Mouse (Mus musculus) midbrain, embryonic 12.5 days (tissue): Measurements from ENCODE around the gene A730061H03Rik. TPM values are rescaled to one million over a fixed set of nuclear protein-coding genes. Genes with fewer than 3 reads are reported as not detected.

Experiments
- ATAC-seq: fragments of 200-750 bp; cut with Nextera tagmentation; 2 replicates; pipeline ENCODE4 v1.8.0; 2017; ENCODE audit warnings: low read depth, moderate TSS enrichment, moderate library complexity; ENCODE audit not compliant: low FRiP score
- H3K27ac ChIP-seq: fragments of 300-500 bp; sonication (generic); replicated peaks from 2 replicates; pipeline ENCODE4 v1.5.1; 2016; ENCODE audit warnings: mild to moderate bottlenecking
- H3K27me3 ChIP-seq: fragments of 300-500 bp; sonication (generic); 2 replicates; pipeline ENCODE4 v1.6.1; 2016; ENCODE audit warnings: mild to moderate bottlenecking
- H3K36me3 ChIP-seq: fragments of 300-500 bp; sonication (generic); 2 replicates; pipeline ENCODE4 v1.6.1; 2016
- H3K4me1 ChIP-seq: fragments of 300-500 bp; sonication (generic); 2 replicates; pipeline ENCODE4 v1.6.1; 2016
- H3K4me2 ChIP-seq: fragments of 300-500 bp; sonication (generic); replicated peaks from 2 replicates; pipeline ENCODE4 v1.6.1; 2016; ENCODE audit warnings: mild to moderate bottlenecking, moderate library complexity
- H3K4me3 ChIP-seq: fragments of 300-500 bp; sonication (generic); 2 replicates; pipeline ENCODE4 v1.5.1; 2016; ENCODE audit warnings: mild to moderate bottlenecking
- H3K9ac ChIP-seq: fragments of 300-500 bp; sonication (generic); replicated peaks from 2 replicates; pipeline ENCODE4 v1.6.1; 2016; ENCODE audit warnings: mild to moderate bottlenecking, moderate library complexity
- H3K9me3 ChIP-seq: fragments of 300-500 bp; sonication (generic); 2 replicates; pipeline ENCODE4 v1.6.1; 2016; ENCODE audit warnings: mild to moderate bottlenecking
- WGBS: fragments of 180-500 bp; shearing (Covaris S2); methylation state at CpG from one replicate; pipeline ENCODE4 v1.1.7; 2016; 5-methylcytosine and 5-hydroxymethylcytosine counted together
- polyA plus RNA-seq: library from polyadenylated mRNA; unstranded; fragments of >200 nt; fragmentation: Nextera tagmentation; extraction: Ambion mirVana; gene quantifications from 2 replicates; pipeline ENCODE4 v1.2.1, GENCODE M21; 2016

Gene A730061H03Rik
- polyA plus RNA-seq, 1 experiment from 2014 or later = not detected

DNA sequence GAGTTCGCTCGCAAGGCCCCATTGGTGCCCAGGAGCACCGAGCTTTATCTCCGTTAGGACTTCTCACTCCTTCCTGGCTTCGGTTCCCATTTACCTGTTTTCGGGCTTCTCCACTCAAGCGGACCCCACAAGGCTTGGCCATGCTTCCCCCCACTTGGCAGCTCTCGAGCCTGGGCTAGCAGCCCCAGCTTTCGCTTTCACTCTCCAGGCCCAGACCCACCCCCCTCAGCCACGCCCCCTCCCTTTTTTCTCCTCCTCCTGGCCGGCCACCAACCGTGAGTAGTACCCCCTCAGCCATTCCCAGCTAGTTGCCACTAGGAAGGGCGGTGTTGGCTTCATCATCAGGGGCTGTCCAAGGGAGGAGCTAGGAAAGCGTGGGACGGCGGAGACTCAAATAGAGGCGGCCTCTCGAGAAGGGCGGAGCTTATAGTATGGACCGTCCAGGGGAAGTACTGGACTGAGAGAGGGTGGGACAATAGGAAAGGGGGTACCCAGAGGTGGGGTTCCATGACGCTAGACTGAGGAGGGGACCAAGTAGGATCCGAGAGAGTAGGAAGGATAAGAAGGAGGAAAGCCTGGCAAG, 30.6 kb upstream of the A730061H03Rik start, which contains the start of gene Psme2:
Psme2 (minus strand) TSS at position 366 of the 583 bp plus-strand sequence.
- H3K27me3 ChIP-seq = no peaks in the 10 kb centered on the region
- H3K4me3 ChIP-seq = peak within 1 kb of the TSS; percentile 87
- H3K36me3 ChIP-seq = peaks cover 24% of the 10 kb centered on the region
- peak; percentile 96 for ATAC-seq
- H3K9ac ChIP-seq = peak within 1 kb of the TSS; percentile 90
- H3K27ac ChIP-seq = peak within 1 kb of the TSS; percentile 92
- H3K9me3 ChIP-seq = no peaks in the 10 kb centered on the region
- under 1% methylated on average over 22 of the region's 22 CpGs for WGBS
- peak within 1 kb of the TSS; percentile 79 for H3K4me2 ChIP-seq
- peaks cover 28% of the 10 kb centered on the region for H3K4me1 ChIP-seq

DNA sequence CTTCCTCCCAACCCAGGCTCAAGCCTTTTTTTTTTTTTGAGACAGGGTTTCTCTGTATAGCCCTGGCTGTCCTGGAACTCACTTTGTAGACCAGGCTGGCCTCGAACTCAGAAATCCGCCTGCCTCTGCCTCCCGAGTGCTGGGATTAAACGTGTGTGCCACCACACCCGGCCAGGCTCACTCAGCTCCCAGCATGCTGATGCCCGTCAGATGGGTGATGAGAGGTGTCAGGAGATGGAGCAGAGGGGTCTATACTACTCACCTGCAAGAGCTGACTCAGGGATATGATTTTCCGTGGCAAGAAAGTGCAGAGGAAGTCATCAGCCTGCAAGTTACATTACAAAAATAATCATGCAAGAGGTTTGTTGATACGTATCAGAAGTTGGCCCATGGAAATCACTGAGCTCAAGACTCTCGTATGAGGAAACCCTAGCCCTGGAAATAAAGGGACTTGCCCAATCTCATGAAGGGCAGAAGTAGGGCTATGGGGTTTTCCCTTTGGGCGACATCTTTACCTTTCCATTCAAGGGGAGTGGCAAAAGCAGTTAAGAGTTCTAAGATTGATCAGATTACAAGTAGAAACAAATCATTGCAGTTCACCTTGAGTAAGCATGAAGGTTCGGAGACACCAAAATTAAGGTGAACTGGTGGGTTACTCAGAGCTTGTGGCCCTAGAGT, 29.7 kb upstream of the A730061H03Rik start:
- WGBS = 90% methylated on average over 11 of the region's 11 CpGs
- Histone ChIP-seq H3K9me3 (no peaks in the 10 kb centered on the region), H3K4me1 (peaks cover 32% of the 10 kb centered on the region), H3K36me3 (peaks cover 15% of the 10 kb centered on the region), H3K4me2 (peak overlapping the region; percentile 79), H3K4me3 (peak overlapping the region; percentile 87), H3K27me3 (no peaks in the 10 kb centered on the region), H3K9ac (peak overlapping the region; percentile 90), H3K27ac (peak overlapping the region; percentile 92; the same call in 1 of the 2 replicates)
- no peak for ATAC-seq

DNA sequence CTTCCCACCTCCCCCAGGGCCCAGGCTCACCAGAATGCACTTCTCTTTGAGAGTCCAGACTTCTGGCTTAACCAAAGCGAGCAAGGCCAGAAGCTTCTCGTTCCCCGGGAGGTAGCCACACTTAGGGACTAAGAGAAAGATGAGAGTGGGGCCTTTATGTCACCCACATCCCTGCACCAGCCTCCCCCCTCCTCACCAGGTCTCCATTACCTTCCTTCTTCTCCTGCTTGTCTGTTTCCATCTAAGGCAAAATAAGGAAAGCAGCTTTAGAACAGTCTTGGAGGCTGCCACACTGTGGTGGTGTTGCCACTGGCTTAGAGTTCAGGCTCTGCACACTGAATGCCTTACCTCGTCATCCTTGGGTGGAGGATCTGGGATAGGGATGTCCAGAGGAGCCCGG, 29.1 kb upstream of the A730061H03Rik start:
- ATAC-seq = no peak
- Histone ChIP-seq H3K4me2 (no peak overlapping the region), H3K36me3 (peaks cover 11% of the 10 kb centered on the region; the same call in 1 of the 2 replicates), H3K9ac (no peak overlapping the region), H3K27ac (no peak overlapping the region), H3K27me3 (no peaks in the 10 kb centered on the region), H3K4me3 (no peak overlapping the region), H3K9me3 (no peaks in the 10 kb centered on the region), H3K4me1 (peaks cover 36% of the 10 kb centered on the region)
- 88% methylated on average over 5 of the region's 5 CpGs for WGBS

DNA sequence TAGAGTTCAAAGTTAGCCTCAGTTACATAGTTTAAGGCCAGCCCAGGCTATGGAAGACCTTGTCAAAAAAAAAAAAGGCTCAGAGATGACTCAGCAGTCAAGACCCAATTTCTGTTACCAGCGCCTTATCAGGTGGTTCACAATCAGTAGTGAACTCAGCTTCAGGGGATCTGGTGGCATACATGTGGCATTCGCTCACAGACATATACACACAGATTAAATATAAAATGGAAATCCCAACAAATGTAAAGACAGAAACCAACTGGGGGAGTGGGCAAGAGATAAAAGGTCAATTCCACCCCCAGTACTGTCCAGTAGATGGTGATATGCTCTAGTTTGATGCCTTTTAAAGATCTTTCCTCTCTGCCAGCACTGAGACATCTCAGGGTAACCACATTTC, 25.9 kb upstream of the A730061H03Rik start:
- ATAC-seq = no peak
- Histone ChIP-seq H3K27me3 (no peaks in the 10 kb centered on the region), H3K4me3 (no peak overlapping the region), H3K9me3 (no peaks in the 10 kb centered on the region), H3K4me1 (peaks cover 19% of the 10 kb centered on the region), H3K27ac (no peak overlapping the region), H3K9ac (no peak overlapping the region), H3K36me3 (peaks cover 19% of the 10 kb centered on the region), H3K4me2 (no peak overlapping the region)
- WGBS = 87% methylated on average over 2 of the region's 2 CpGs

DNA sequence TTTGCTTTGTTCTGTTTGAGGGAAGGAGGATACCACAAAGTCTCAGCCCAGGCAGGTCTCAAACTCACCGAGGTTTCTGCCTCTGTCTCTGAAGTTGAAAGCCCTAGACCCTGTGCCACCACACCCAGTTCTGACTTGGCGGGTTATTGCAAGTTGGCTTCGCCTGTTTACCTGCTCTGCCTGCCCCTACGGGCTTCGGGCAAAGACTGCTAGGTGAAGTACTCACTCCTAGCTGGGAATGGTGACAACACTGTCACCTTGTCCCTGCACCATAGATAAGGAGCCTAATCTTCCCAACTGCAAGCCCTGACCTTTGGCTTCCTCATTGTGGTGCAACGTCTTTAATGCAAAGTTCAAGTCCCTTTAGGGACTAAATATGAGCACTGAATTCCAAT, 25.4 kb upstream of the A730061H03Rik start:
- no peak overlapping the region for H3K27ac ChIP-seq
- H3K4me2 ChIP-seq = peak overlapping the region; percentile 70
- no peak overlapping the region for H3K9ac ChIP-seq
- no peak for ATAC-seq
- H3K36me3 ChIP-seq = peaks cover 25% of the 10 kb centered on the region
- 63% methylated on average over 6 of the region's 6 CpGs for WGBS
- peaks cover 18% of the 10 kb centered on the region for H3K4me1 ChIP-seq
- no peaks in the 10 kb centered on the region for H3K27me3 ChIP-seq
- no peaks in the 10 kb centered on the region for H3K9me3 ChIP-seq
- no peak overlapping the region; the same call in 1 of the 2 replicates for H3K4me3 ChIP-seq

DNA sequence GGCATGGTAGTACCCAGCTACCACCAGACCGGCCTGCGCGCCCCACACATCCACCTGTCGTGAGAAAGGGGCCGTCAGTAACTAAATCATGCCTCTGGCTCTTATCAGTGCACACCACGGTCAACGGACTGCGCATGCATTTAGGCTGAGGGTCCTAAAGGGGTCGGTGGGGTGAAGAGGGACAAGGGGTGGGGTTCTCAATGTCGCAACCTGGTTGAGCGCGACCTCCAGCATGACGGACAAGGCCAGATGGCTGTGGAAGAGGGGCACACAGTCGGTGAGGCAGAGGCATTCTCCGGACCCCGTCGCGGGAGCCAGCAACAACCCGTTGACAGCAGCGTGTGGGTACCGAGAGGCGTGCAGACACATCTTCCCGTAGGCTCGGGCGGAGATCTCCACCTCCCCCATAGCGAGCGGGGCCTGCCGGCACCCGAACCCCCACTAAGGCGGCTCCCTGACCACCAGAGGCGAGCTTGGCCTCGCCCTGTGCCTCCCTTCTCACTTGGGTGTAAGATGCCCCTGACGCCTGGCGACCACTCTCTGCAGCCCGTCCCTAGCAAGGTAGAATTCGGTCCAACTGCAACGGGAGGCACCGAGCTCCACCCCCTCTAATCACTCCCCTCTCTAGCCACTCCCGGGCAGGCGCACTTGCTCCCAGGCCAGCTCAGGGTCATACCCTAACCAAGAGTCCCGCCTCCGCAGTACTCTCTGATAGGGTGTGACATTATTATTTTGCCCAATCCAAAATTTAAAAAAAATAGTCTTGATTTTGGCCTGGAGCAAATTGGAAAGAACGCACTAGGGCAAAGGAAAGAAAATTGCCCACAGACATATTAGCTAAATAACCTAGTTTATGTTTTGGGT, 24.7 kb upstream of the A730061H03Rik start, which contains the start of gene Emc9:
Emc9 (minus strand) TSS at position 601 of the 864 bp plus-strand sequence.
- Histone ChIP-seq H3K27ac (0 out of 2 replicates have a peak within 1 kb of the TSS, but pooled peaks have one; percentile 30), H3K9ac (peak within 1 kb of the TSS; percentile 63), H3K27me3 (no peaks in the 10 kb centered on the region), H3K36me3 (peaks cover 32% of the 10 kb centered on the region), H3K4me2 (peak within 1 kb of the TSS; percentile 70), H3K4me3 (peak within 1 kb of the TSS; percentile 46), H3K9me3 (no peaks in the 10 kb centered on the region), H3K4me1 (peaks cover 12% of the 10 kb centered on the region)
- 2% methylated on average over 43 of the region's 43 CpGs for WGBS
- ATAC-seq = peak; percentile 47; the same call in 1 of the 2 replicates

DNA sequence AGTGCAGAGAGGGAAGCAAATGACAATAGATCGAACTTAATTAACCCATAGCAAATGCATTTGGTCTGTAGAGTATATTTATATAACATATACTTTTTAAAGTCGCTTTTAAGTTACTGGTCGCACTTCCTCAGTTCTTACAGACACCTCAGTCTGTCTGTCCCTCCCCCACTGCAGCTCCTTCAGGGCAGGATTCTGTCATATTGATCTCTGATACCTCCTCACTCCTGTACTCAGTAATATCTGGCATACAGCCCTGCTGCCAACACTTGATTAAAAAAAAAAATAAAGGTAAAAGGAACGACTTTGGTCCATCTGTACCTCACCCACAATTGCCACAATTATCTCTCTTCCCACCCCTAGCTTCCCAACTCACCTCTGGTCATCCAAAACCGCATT, 24.1 kb upstream of the A730061H03Rik start:
- H3K4me1 ChIP-seq = peaks cover 12% of the 10 kb centered on the region
- WGBS = 37% methylated on average over 5 of the region's 5 CpGs
- H3K9ac ChIP-seq = peak overlapping the region; percentile 63; the same call in 1 of the 2 replicates

DNA sequence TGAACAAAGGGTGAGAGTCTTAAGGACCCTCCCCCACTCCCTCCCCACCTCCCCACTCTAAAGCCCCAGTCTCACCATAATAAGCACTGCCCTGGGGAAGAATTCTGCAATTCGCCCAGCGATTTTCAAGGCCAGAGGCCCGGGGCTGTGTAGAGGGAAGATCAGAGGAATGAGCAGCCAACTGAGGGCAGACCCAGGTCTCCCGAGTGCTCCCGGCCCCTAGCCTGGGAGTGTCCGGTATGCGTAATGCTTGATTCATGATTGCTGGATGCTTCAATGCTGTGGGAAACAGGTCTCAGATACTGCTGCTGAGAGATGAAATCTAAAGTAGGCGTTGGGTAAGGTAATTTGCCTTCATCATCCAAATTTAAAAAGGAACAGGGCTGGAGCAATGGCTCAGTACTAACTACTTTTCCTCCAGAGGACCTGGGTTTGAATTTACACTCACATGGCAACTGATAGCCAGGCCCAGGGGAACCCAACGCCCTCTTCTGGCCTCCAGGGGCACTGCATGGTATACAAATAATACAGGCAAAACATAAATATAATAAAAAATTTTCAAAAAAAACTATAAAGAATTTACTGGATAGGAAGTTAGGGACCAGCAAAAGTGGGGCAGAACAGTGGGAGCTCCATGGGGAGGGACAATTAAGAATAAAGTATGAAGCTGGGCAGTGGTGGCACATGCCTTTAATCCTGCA, 21.9 kb upstream of the A730061H03Rik start:
- Histone ChIP-seq H3K27ac (no peak overlapping the region), H3K27me3 (no peaks in the 10 kb centered on the region), H3K4me3 (no peak overlapping the region), H3K4me2 (no peak overlapping the region), H3K9ac (no peak overlapping the region), H3K4me1 (peaks cover 24% of the 10 kb centered on the region), H3K9me3 (no peaks in the 10 kb centered on the region), H3K36me3 (peaks cover 25% of the 10 kb centered on the region)
- no peak for ATAC-seq
- 79% methylated on average over 9 of the region's 9 CpGs for WGBS

More for the DNA sequence above, 24.1 kb upstream of the A730061H03Rik start:
- H3K4me3 ChIP-seq = peak overlapping the region; percentile 46
- H3K4me2 ChIP-seq = peak overlapping the region; percentile 70
- no peaks in the 10 kb centered on the region for H3K27me3 ChIP-seq
- no peak overlapping the region for H3K27ac ChIP-seq
- ATAC-seq = no peak
- no peaks in the 10 kb centered on the region for H3K9me3 ChIP-seq
- peaks cover 32% of the 10 kb centered on the region for H3K36me3 ChIP-seq

DNA sequence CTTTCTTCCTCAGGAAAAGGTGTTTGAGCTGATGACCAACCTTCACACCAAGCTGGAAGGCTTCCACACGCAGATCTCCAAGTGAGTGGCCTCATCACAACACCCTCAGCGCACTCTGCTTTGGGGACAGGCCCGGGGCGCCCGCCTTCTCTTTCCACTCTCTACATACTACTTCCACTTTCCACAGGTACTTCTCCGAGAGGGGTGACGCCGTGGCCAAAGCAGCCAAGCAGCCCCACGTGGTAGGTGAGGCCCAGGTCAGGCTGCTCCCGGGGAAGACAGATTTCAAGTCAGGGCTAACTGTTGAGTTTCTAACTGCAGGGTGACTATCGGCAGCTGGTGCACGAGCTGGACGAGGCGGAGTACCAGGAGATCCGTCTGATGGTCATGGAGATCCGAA, 20.5 kb upstream of the A730061H03Rik start:
- Histone ChIP-seq H3K4me1 (peaks cover 24% of the 10 kb centered on the region), H3K27ac (no peak overlapping the region), H3K27me3 (no peaks in the 10 kb centered on the region), H3K4me3 (no peak overlapping the region), H3K36me3 (peaks cover 21% of the 10 kb centered on the region), H3K9ac (no peak overlapping the region), H3K9me3 (no peaks in the 10 kb centered on the region), H3K4me2 (no peak overlapping the region)
- WGBS = 95% methylated on average over 16 of the region's 16 CpGs
- ATAC-seq = no peak

DNA sequence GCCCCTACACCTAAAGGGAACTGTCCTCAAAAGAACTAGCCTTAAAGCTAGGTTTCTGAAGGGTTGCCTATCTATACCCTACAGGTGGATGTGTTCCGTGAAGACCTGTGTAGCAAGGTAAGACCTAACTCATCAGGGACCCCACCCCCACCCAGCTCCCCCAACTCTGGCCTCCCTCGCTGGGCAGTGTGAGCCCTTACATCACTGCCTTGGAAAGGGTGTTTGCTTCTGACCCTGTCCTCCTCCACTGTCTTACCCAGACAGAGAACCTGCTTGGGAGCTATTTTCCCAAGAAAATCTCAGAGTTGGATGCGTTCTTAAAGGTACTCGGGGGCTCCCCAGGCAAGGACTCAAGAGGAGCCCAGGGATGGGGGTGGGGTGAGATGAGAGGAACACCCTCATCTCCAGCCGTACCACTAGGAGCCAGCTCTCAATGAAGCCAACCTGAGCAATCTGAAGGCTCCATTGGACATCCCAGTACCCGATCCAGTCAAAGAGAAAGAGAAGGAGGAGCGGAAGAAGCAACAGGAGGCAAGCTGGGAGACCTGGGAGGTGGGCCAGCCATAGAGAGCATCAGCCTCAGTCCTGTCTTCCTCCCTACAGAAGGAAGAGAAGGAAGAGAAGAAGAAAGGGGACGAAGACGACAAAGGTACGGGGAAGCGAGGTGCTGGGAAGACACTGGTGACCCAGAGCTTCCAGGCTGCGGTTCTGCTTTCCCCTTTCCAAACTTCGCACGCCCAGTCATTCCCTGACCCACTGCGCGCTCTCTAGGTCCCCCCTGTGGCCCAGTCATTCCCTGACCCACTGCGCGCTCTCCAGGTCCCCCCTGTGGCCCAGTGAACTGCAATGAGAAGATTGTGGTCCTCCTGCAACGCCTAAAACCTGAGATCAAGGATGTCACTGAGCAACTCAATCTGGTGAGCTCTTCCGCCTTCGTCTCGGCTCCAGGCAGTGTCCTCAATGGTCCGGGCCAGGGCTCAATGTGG, 19.6 kb upstream of the A730061H03Rik start:
- peaks cover 21% of the 10 kb centered on the region for H3K36me3 ChIP-seq
- H3K4me3 ChIP-seq = no peak overlapping the region
- H3K9ac ChIP-seq = no peak overlapping the region
- H3K27ac ChIP-seq = no peak overlapping the region
- 85% methylated on average over 23 of the region's 23 CpGs for WGBS
- H3K4me2 ChIP-seq = no peak overlapping the region
- H3K9me3 ChIP-seq = no peaks in the 10 kb centered on the region
- H3K27me3 ChIP-seq = no peaks in the 10 kb centered on the region
- peaks cover 19% of the 10 kb centered on the region for H3K4me1 ChIP-seq
- no peak for ATAC-seq
